Mouse (Mus musculus): ENCODE measurements around the gene Phex.

Phex gene

GRCm38 (mm10) chrX:157415212-157415611 is at the start of gene Phex:
Phex (minus strand) TSS chrX:157415312.
- DNase-seq (ENCODE audit: low spot score), result no peak

GRCm38 (mm10) chrX:157462716-157463115 is 47.6 kb upstream of the Phex start:
- DNase-seq (ENCODE audit: low spot score), result peak; percentile 16

GRCm38 (mm10) chrX:157454430-157454829 is 39.3 kb upstream of the Phex start:
- peak; percentile 64 for DNase-seq (ENCODE audit: low spot score)

- no peak for DNase-seq (ENCODE audit: low spot score)
Observed at GRCm38 (mm10) chrX:157449000-157449399, 33.9 kb upstream of the Phex start.

GRCm38 (mm10) chrX:157447431-157447830 is 32.3 kb upstream of the Phex start:
- no peak for DNase-seq (ENCODE audit: low spot score)

- DNase-seq (ENCODE audit: low spot score), result no peak
Observed at GRCm38 (mm10) chrX:157434768-157435167, 19.7 kb upstream of the Phex start.

- DNase-seq (ENCODE audit: low spot score), result no peak
Observed at GRCm38 (mm10) chrX:157419451-157419850, 4.3 kb upstream of the Phex start.

GRCm38 (mm10) chrX:157404919-157405318 is 10.2 kb downstream of the Phex start:
- DNase-seq (ENCODE audit: low spot score), result no peak

- DNase-seq (ENCODE audit: low spot score), result no peak
Observed at GRCm38 (mm10) chrX:157391241-157391640, 23.9 kb downstream of the Phex start.

- DNase-seq (ENCODE audit: low spot score), result no peak
Observed at GRCm38 (mm10) chrX:157390102-157390501, 25.0 kb downstream of the Phex start.

- DNase-seq (ENCODE audit: low spot score), result no peak
Observed at GRCm38 (mm10) chrX:157388419-157388818, 26.7 kb downstream of the Phex start.

- no peak for DNase-seq (ENCODE audit: low spot score)
Observed at GRCm38 (mm10) chrX:157387025-157387424, 28.1 kb downstream of the Phex start.

GRCm38 (mm10) chrX:157378822-157379221 is 36.3 kb downstream of the Phex start:
- no peak for DNase-seq (ENCODE audit: low spot score)

- no peak for DNase-seq (ENCODE audit: low spot score)
Observed at GRCm38 (mm10) chrX:157377456-157377855, 37.7 kb downstream of the Phex start.

GRCm38 (mm10) chrX:157373873-157374272 is 41.2 kb downstream of the Phex start:
- DNase-seq (ENCODE audit: low spot score), result no peak

GRCm38 (mm10) chrX:157369166-157369565 is 45.9 kb downstream of the Phex start:
- DNase-seq (ENCODE audit: low spot score), result no peak

GRCm38 (mm10) chrX:157355521-157355920 is 59.6 kb downstream of the Phex start:
- no peak for DNase-seq (ENCODE audit: low spot score)

- DNase-seq (ENCODE audit: low spot score), result no peak
Observed at GRCm38 (mm10) chrX:157346201-157346600, 68.9 kb downstream of the Phex start.

- no peak for DNase-seq (ENCODE audit: low spot score)
Observed at GRCm38 (mm10) chrX:157334726-157335125, 80.4 kb downstream of the Phex start.

- DNase-seq (ENCODE audit: low spot score), result no peak
Observed at GRCm38 (mm10) chrX:157329821-157330220, 85.3 kb downstream of the Phex start.

- DNase-seq (ENCODE audit: low spot score), result no peak
Observed at GRCm38 (mm10) chrX:157328396-157328795, 86.7 kb downstream of the Phex start.

GRCm38 (mm10) chrX:157327756-157328155 is 87.4 kb downstream of the Phex start:
- DNase-seq (ENCODE audit: low spot score), result no peak

- no peak for DNase-seq (ENCODE audit: low spot score)
Observed at GRCm38 (mm10) chrX:157324396-157324795, 90.7 kb downstream of the Phex start.

GRCm38 (mm10) chrX:157310331-157310730 is 104.8 kb downstream of the Phex start:
- no peak for DNase-seq (ENCODE audit: low spot score)

GRCm38 (mm10) chrX:157308171-157308570 is 106.9 kb downstream of the Phex start:
- no peak for DNase-seq (ENCODE audit: low spot score)
